Mouse (Mus musculus): ENCODE data around the gene Eps8. TPM values are rescaled to one million over a fixed set of nuclear protein-coding genes. Genes with fewer than 3 reads are reported as not detected.

The Eps8 gene
- polyA plus RNA-seq, 1 experiment: 51.9 TPM

DNA sequence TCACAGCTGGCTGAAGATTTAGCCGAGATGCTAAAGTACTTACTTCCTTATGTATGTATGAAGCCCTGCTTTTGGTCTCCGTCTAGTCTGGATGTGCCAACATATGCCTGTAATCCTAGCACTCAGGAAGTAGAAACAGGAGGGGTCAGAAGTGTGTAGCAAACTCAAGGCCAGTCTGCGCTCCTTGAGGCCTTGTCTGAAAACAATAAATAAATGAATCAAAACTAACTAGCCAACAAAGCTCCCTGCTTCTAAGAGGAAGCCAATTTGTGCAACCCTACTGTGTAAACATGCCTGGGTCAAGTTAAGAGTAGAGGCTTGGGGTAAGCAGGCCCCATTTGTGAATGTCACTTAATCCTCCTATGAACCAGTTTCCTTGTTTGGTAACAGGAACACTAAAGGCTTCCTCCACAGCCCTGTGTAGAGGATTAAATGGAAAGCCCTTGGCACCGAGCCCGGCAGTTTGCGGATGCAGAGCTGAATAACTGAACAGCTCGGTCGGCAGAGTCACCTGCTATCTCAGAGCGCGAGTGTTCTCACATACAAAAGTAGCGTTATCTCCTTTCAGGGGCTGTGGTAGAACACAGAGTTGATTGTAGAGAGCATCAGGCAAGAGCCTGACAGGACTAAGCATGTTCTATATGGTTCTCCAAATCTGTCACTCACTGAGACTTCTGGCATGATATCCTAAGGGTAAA lies 183.6 kb downstream of the Eps8 start:
- no peaks in the 10 kb centered on the region for H3K36me3 ChIP-seq (ENCODE audit: control insufficient read depth, insufficient read depth, low read length)
- no peak for TF ChIP-seq POLR2A (IDR thresholded peaks at IDR 0.05; ENCODE audit: low read depth, low read length)
- no peak for TF ChIP-seq CTCF (conservative IDR thresholded peaks at IDR 0.05; ENCODE audit: insufficient read depth, insufficient read length, low read depth, low read length)
- no peak overlapping the region for H3K4me3 ChIP-seq (ENCODE audit: insufficient read depth, low read depth, low read length)
- peak; percentile 90 for DNase-seq
- peaks cover 19% of the 10 kb centered on the region for H3K4me1 ChIP-seq (ENCODE audit: control insufficient read depth, insufficient read depth, low read length)
- peak overlapping the region; percentile 36; the same call in 1 of the 2 replicates for H3K27ac ChIP-seq (ENCODE audit: insufficient read depth, low read depth, low read length)
- 19% methylated on average over 11 of the region's 11 CpGs for WGBS
- H3K27me3 ChIP-seq (replicated peaks; ENCODE audit: control insufficient read depth, insufficient read depth, low read length): no peaks in the 10 kb centered on the region

- H3K4me1 ChIP-seq (ENCODE audit: control insufficient read depth, insufficient read depth, low read length): peaks cover 15% of the 10 kb centered on the region
- H3K4me3 ChIP-seq (ENCODE audit: insufficient read depth, low read depth, low read length): no peak overlapping the region
- H3K27ac ChIP-seq (ENCODE audit: insufficient read depth, low read depth, low read length): no peak overlapping the region
- 99% methylated on average over 4 of the region's 4 CpGs for WGBS
- TF ChIP-seq CTCF (conservative IDR thresholded peaks at IDR 0.05; ENCODE audit: insufficient read depth, insufficient read length, low read depth, low read length): no peak
- no peak for TF ChIP-seq POLR2A (IDR thresholded peaks at IDR 0.05; ENCODE audit: low read depth, low read length)
- no peaks in the 10 kb centered on the region for H3K27me3 ChIP-seq (replicated peaks; ENCODE audit: control insufficient read depth, insufficient read depth, low read length)
- H3K36me3 ChIP-seq (ENCODE audit: control insufficient read depth, insufficient read depth, low read length): no peaks in the 10 kb centered on the region
- DNase-seq: no peak
Measured at GRCm38 (mm10) chr6:137469541-137469940, 185.1 kb downstream of the Eps8 start.

GRCm38 (mm10) chr6:137467696-137468095 lies 187.0 kb downstream of the Eps8 start:
- Histone ChIP-seq H3K4me1 (ENCODE audit: control insufficient read depth, insufficient read depth, low read length) (peaks cover 8% of the 10 kb centered on the region; the same call in 1 of the 2 replicates), H3K4me3 (ENCODE audit: insufficient read depth, low read depth, low read length) (no peak overlapping the region), H3K27ac (ENCODE audit: insufficient read depth, low read depth, low read length) (no peak overlapping the region), H3K27me3 (replicated peaks; ENCODE audit: control insufficient read depth, insufficient read depth, low read length) (no peaks in the 10 kb centered on the region), H3K36me3 (ENCODE audit: control insufficient read depth, insufficient read depth, low read length) (no peaks in the 10 kb centered on the region)
- peak; percentile 72 for DNase-seq
- TF ChIP-seq CTCF (conservative IDR thresholded peaks at IDR 0.05; ENCODE audit: insufficient read depth, insufficient read length, low read depth, low read length) (no peak), POLR2A (IDR thresholded peaks at IDR 0.05; ENCODE audit: low read depth, low read length) (no peak)
- 74% methylated on average over 3 of the region's 3 CpGs for WGBS

DNA sequence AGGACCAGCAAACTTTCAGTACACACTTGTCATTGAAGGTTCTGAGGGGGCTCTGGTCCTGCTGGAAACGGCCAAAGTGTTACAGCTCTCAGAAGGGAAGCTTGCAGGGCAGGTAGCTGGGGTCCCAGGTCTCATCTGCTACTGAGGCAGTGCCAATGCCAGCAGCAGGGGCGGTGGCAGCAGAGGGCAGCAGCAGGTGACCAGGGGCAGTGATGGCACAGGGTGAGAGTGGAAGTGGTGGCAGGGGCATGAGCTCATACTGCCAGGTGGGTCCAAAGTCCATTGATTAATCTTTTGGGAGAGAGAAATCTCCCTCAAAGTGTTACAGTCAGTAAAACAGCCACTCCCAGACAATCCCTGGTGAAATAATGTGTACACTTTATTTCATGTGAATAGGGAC lies 188.4 kb downstream of the Eps8 start:
- H3K4me3 ChIP-seq (ENCODE audit: insufficient read depth, low read depth, low read length): no peak overlapping the region
- peaks cover 8% of the 10 kb centered on the region; the same call in 1 of the 2 replicates for H3K4me1 ChIP-seq (ENCODE audit: control insufficient read depth, insufficient read depth, low read length)
- no peaks in the 10 kb centered on the region for H3K27me3 ChIP-seq (replicated peaks; ENCODE audit: control insufficient read depth, insufficient read depth, low read length)
- 78% methylated on average over 2 of the region's 2 CpGs for WGBS
- H3K27ac ChIP-seq (ENCODE audit: insufficient read depth, low read depth, low read length): no peak overlapping the region
- DNase-seq: peak; percentile 36
- TF ChIP-seq CTCF (conservative IDR thresholded peaks at IDR 0.05; ENCODE audit: insufficient read depth, insufficient read length, low read depth, low read length) (no peak), POLR2A (IDR thresholded peaks at IDR 0.05; ENCODE audit: low read depth, low read length) (no peak)
- no peaks in the 10 kb centered on the region for H3K36me3 ChIP-seq (ENCODE audit: control insufficient read depth, insufficient read depth, low read length)

DNA sequence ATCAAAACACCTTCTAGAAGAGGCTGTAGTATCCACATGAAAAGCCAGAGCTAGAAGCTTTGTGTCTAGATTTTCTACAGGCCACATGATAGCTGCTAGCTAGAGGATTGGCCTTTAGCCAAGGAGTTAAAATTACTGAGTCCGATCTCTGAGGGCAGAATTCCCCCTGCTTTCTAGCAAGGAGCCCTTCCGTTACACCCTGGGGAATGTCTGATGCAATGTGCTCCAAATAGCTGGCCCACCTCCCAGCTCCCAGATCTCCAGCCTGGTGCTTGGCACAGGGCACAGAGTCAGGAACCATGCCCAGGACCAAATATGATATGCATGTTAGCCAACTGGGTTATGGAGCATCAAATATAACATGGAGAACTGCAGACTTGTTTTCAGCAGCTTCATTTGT lies 189.4 kb downstream of the Eps8 start:
- DNase-seq: peak; percentile 78
- no peaks in the 10 kb centered on the region for H3K27me3 ChIP-seq (replicated peaks; ENCODE audit: control insufficient read depth, insufficient read depth, low read length)
- TF ChIP-seq CTCF (conservative IDR thresholded peaks at IDR 0.05; ENCODE audit: insufficient read depth, insufficient read length, low read depth, low read length) (no peak), POLR2A (IDR thresholded peaks at IDR 0.05; ENCODE audit: low read depth, low read length) (no peak)
- H3K4me3 ChIP-seq (ENCODE audit: insufficient read depth, low read depth, low read length): no peak overlapping the region
- H3K36me3 ChIP-seq (ENCODE audit: control insufficient read depth, insufficient read depth, low read length): no peaks in the 10 kb centered on the region
- WGBS: 5% methylated on average over 2 of the region's 2 CpGs
- no peak overlapping the region for H3K27ac ChIP-seq (ENCODE audit: insufficient read depth, low read depth, low read length)
- H3K4me1 ChIP-seq (ENCODE audit: control insufficient read depth, insufficient read depth, low read length): peaks cover 3% of the 10 kb centered on the region; the same call in 1 of the 2 replicates

- no peaks in the 10 kb centered on the region for H3K36me3 ChIP-seq (ENCODE audit: control insufficient read depth, insufficient read depth, low read length)
- peaks cover 3% of the 10 kb centered on the region; the same call in 1 of the 2 replicates for H3K4me1 ChIP-seq (ENCODE audit: control insufficient read depth, insufficient read depth, low read length)
- DNase-seq: no peak
- TF ChIP-seq POLR2A (IDR thresholded peaks at IDR 0.05; ENCODE audit: low read depth, low read length) (no peak), CTCF (conservative IDR thresholded peaks at IDR 0.05; ENCODE audit: insufficient read depth, insufficient read length, low read depth, low read length) (no peak)
- no peak overlapping the region for H3K27ac ChIP-seq (ENCODE audit: insufficient read depth, low read depth, low read length)
- 96% methylated on average over 5 of the region's 5 CpGs for WGBS
- H3K27me3 ChIP-seq (replicated peaks; ENCODE audit: control insufficient read depth, insufficient read depth, low read length): no peaks in the 10 kb centered on the region
- H3K4me3 ChIP-seq (ENCODE audit: insufficient read depth, low read depth, low read length): no peak overlapping the region
Measured at GRCm38 (mm10) chr6:137463771-137464170, 190.9 kb downstream of the Eps8 start.

DNA sequence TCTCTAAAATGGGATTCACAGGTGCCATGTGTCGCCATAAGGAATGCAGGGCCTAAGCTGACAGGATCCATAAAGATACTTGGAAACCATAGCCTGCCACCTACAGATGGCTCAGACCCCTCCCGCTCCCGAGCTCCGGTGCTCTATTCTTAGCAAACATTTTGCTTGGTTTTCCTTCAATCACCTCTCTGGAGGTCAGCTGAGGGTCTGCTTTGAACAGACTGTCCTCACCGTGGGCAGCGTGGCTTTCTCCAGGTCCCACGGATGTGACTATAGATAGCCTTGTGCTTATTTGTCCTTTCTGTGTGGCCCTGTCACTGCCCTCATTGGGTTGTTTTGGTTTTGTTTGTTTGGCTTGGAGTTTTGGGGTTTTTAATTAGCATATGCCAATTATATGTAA lies 196.5 kb downstream of the Eps8 start:
- Histone ChIP-seq H3K4me1 (ENCODE audit: control insufficient read depth, insufficient read depth, low read length) (peaks cover 4% of the 10 kb centered on the region; the same call in 1 of the 2 replicates), H3K27me3 (replicated peaks; ENCODE audit: control insufficient read depth, insufficient read depth, low read length) (no peaks in the 10 kb centered on the region), H3K4me3 (ENCODE audit: insufficient read depth, low read depth, low read length) (no peak overlapping the region), H3K27ac (ENCODE audit: insufficient read depth, low read depth, low read length) (no peak overlapping the region), H3K36me3 (ENCODE audit: control insufficient read depth, insufficient read depth, low read length) (no peaks in the 10 kb centered on the region)
- WGBS: 88% methylated on average over 7 of the region's 7 CpGs
- TF ChIP-seq POLR2A (IDR thresholded peaks at IDR 0.05; ENCODE audit: low read depth, low read length) (no peak), CTCF (conservative IDR thresholded peaks at IDR 0.05; ENCODE audit: insufficient read depth, insufficient read length, low read depth, low read length) (no peak)
- no peak for DNase-seq
